Mouse (Mus musculus) lung, postnatal 0 days (tissue): ENCODE measurements at regions not wholly inside any gene's neighbourhood (a gene's known extent, or its start where the extent isn't known, plus 50 kb on each side); places are given as distances from the start of the nearest gene placed in this dataset.
"Not testable (repeated sequence)": the region's sequence is repeated elsewhere in the genome, so short reads cannot be mapped to it uniquely, and the experiment has no call there.

Source experiments
- ATAC-seq: fragments of 200-750 bp; cut with Nextera tagmentation; 2 replicates; pipeline ENCODE4 v1.8.0; 2017; ENCODE audit warnings: moderate library complexity
- DNase-seq: peaks from one replicate; pipeline ENCODE4 v3.0.0-alpha.2; 2016; ENCODE audit warnings: low spot score
- H3K27ac ChIP-seq: fragments of 300-500 bp; sonication (generic); 2 replicates; pipeline ENCODE4 v1.5.1; 2014; ENCODE audit warnings: antibody characterized with exemption, mild to moderate bottlenecking, low read length, mixed read lengths
- H3K27me3 ChIP-seq: fragments of 300-500 bp; sonication (generic); replicated peaks from 2 replicates; pipeline ENCODE4 v1.6.1; 2014; ENCODE audit warnings: low read length, mixed read lengths; ENCODE audit not compliant: insufficient read depth
- H3K36me3 ChIP-seq: fragments of 300-500 bp; sonication (generic); 2 replicates; pipeline ENCODE4 v1.6.1; 2014; ENCODE audit warnings: low read length, mixed read lengths; ENCODE audit not compliant: insufficient read depth
- H3K4me1 ChIP-seq: fragments of 300-500 bp; sonication (generic); 2 replicates; pipeline ENCODE4 v1.6.1; 2014; ENCODE audit warnings: antibody characterized with exemption, low read depth, low read length, mixed read lengths; ENCODE audit not compliant: insufficient read depth
- H3K4me2 ChIP-seq: fragments of 300-500 bp; sonication (generic); replicated peaks from 2 replicates; pipeline ENCODE4 v1.6.1; 2014; ENCODE audit warnings: low read depth, mild to moderate bottlenecking, low read length, moderate library complexity, mixed read lengths
- H3K4me3 ChIP-seq: fragments of 300-500 bp; sonication (generic); 2 replicates; pipeline ENCODE4 v1.5.1; 2014; ENCODE audit warnings: low read depth, low read length
- H3K9ac ChIP-seq: fragments of 300-500 bp; sonication (generic); replicated peaks from 2 replicates; pipeline ENCODE4 v1.6.1; 2014; ENCODE audit warnings: low read depth, mild to moderate bottlenecking
- H3K9me3 ChIP-seq: fragments of 300-500 bp; sonication (generic); 2 replicates; pipeline ENCODE4 v1.6.1; 2016; ENCODE audit warnings: low read length, mixed read lengths

DNA sequence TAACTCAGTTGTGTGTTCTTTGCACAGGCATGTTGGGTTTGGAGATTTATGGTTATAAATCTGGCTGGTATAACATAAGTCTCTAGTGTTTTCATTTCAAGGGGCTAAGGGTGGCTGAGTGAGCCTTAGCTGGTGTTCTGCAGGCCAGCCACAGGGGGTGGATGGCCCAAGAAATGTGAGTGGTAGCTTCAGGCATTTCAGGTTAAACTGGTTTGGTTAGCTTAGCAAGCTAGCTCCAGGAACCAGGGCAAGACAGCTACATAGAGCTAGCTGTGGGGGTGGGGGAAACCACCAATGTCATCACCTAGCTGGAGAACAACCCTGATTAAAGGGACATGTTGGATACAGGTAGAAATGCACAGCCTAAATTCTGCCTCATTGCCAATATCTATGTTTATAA lies 237.6 kb upstream of the Dusp21 start:
- not testable (repeated sequence) for DNase-seq, H3K4me1 ChIP-seq, H3K4me3 ChIP-seq, H3K4me2 ChIP-seq, H3K9me3 ChIP-seq, H3K27me3 ChIP-seq, H3K36me3 ChIP-seq, H3K27ac ChIP-seq, H3K9ac ChIP-seq
- ATAC-seq, result peak; percentile 37; the same call in 1 of the 2 replicates
